Mouse (Mus musculus) heart, embryonic 10.5 days (tissue): Measurements from ENCODE around the gene Ppm1h. TPM values are rescaled to one million over a fixed set of nuclear protein-coding genes. Genes with fewer than 3 reads are reported as not detected.

Source experiments
- DNase-seq: peaks from one replicate; pipeline ENCODE4 v3.0.0-alpha.2; 2017; ENCODE audit warnings: low spot score
- H3K27ac ChIP-seq: fragments of 300-500 bp; sonication (generic); 2 replicates; pipeline ENCODE4 v1.5.1; 2016; ENCODE audit warnings: mild to moderate bottlenecking
- H3K27me3 ChIP-seq: fragments of 300-500 bp; sonication (generic); 2 replicates; pipeline ENCODE4 v1.6.1; 2016; ENCODE audit warnings: mild to moderate bottlenecking; ENCODE audit not compliant: poor library complexity, insufficient read depth, severe bottlenecking
- H3K36me3 ChIP-seq: fragments of 300-500 bp; sonication (generic); 2 replicates; pipeline ENCODE4 v1.6.1; 2016; ENCODE audit warnings: mild to moderate bottlenecking, moderate library complexity
- H3K4me1 ChIP-seq: fragments of 300-500 bp; sonication (generic); 2 replicates; pipeline ENCODE4 v1.6.1; 2016; ENCODE audit warnings: mild to moderate bottlenecking
- H3K4me3 ChIP-seq: fragments of 300-500 bp; sonication (generic); 2 replicates; pipeline ENCODE4 v1.5.1; 2016; ENCODE audit warnings: mild to moderate bottlenecking, moderate library complexity
- H3K9me3 ChIP-seq: fragments of 300-500 bp; sonication (generic); 2 replicates; pipeline ENCODE4 v1.6.1; 2016; ENCODE audit warnings: mild to moderate bottlenecking, moderate library complexity
- WGBS: fragments of 180-500 bp; shearing (Covaris S2); methylation state at CpG from one replicate; pipeline ENCODE4 v1.1.7; 2016; 5-methylcytosine and 5-hydroxymethylcytosine counted together
- polyA plus RNA-seq: library from polyadenylated mRNA; unstranded; fragments of >200 nt; fragmentation: Nextera tagmentation; extraction: Ambion mirVana; gene quantifications from 2 replicates; pipeline ENCODE4 v1.2.1, GENCODE M21; 2016

Gene Ppm1h
- polyA plus RNA-seq, 1 experiment from 2014 or later, result 2.3 TPM

DNA sequence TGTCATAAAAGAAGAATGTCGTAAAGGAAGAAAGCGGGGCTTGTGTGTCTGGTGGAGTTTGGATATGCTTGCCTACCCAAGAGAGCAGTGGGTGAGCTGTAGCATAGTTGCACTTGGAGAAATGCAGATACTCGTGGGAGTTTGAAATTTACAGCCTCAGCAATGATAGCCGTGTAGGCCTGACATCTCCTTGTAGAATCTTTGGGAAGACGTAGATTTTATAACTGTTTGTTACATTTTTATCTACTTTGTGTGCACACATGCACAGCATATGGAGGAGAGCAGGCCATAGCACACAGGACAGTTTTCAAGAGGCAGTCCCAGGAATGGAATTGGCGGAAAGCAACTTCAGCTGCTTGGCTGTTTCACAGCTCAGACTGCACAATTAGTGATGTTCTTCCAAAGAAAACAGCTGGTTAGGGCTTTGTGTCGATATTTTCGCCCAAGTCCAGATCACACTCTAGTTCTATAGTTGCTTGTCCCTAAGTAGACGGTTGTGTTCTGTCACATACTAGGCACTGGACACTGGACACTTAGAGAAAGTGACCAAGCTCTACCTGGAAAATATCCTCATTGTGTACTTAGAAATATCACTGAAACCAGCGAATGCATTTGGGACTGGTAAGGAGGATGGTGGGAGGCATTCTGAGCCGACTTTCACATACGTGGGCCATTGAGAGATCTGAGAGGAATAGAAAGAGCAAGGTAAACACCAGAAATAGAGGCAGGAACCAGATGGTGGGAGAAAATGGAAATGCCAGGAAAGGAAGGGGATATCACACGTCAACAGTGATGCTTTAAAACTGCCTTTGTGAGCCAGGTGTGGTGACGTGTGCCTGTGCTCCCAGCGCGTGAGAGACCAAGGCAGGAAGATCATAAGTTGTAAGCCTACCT, 173.0 kb downstream of the Ppm1h start:
- DNase-seq, result no peak
- Histone ChIP-seq H3K27ac (no peak overlapping the region), H3K4me3 (no peak overlapping the region), H3K9me3 (no peaks in the 10 kb centered on the region), H3K36me3 (no peaks in the 10 kb centered on the region), H3K4me1 (peaks cover 41% of the 10 kb centered on the region), H3K27me3 (no peaks in the 10 kb centered on the region)
- 84% methylated on average over 16 of the region's 16 CpGs for WGBS

DNA sequence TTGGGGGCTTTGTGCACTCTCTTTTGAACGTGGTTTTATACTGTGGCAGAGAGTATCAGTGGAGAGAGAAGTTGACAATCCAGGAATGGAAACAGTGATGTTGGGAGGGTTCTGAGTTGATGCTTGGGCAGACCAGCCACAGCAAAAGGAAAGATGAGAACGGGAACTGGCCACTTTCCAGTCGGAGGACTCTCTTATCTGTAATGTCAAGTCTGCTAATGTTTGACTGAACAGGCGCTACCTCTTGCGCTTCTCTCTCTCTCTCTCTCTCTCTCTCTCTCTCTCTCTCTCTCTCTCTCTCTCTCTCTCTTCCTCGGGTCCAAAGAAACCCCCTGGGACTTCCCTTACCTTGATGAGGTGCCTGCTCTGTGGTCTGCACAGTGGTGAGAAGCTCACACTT, 176.0 kb downstream of the Ppm1h start:
- H3K4me1 ChIP-seq, result peaks cover 44% of the 10 kb centered on the region
- DNase-seq, result no peak
- H3K27ac ChIP-seq, result peak overlapping the region; percentile 77
- peak overlapping the region; percentile 27; the same call in 1 of the 2 replicates for H3K4me3 ChIP-seq
- H3K36me3 ChIP-seq, result no peaks in the 10 kb centered on the region
- WGBS, result 21% methylated on average over 6 of the region's 6 CpGs
- H3K9me3 ChIP-seq, result no peaks in the 10 kb centered on the region
- H3K27me3 ChIP-seq, result no peaks in the 10 kb centered on the region

DNA sequence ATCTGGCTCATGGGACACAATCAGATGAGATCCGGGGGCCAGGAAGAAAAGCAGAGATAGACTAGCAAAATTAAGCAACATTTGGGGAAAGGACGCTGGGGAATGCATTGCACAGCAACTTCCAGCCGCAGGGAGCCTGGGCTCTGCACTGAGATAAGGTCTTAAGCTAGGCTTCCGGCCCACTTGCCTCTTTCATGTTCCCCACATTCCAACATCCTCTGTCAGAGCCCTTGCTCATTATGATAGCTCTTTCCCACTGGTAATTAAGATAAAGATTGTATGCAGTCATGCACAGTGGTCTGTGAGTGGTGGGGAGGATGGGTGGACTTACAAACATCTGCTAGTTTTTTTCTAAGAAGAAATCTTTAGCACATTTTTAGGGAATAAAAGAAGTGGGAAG, 176.6 kb downstream of the Ppm1h start:
- WGBS, result 11% methylated on average over 4 of the region's 4 CpGs
- DNase-seq, result peak; percentile 82
- H3K27me3 ChIP-seq, result no peaks in the 10 kb centered on the region
- peaks cover 50% of the 10 kb centered on the region for H3K4me1 ChIP-seq
- no peaks in the 10 kb centered on the region for H3K9me3 ChIP-seq
- H3K36me3 ChIP-seq, result no peaks in the 10 kb centered on the region
- peak overlapping the region; percentile 77 for H3K27ac ChIP-seq
- peak overlapping the region; percentile 27; the same call in 1 of the 2 replicates for H3K4me3 ChIP-seq

- Histone ChIP-seq H3K4me3 (no peak overlapping the region), H3K27ac (peak overlapping the region; percentile 77; the same call in 1 of the 2 replicates), H3K36me3 (no peaks in the 10 kb centered on the region), H3K4me1 (peaks cover 52% of the 10 kb centered on the region), H3K27me3 (no peaks in the 10 kb centered on the region), H3K9me3 (no peaks in the 10 kb centered on the region)
- 67% methylated on average over 17 of the region's 17 CpGs for WGBS
- no peak for DNase-seq
These were observed 177.6 kb downstream of the Ppm1h start for GRCm38 (mm10) chr10:122856040-122856764.

DNA sequence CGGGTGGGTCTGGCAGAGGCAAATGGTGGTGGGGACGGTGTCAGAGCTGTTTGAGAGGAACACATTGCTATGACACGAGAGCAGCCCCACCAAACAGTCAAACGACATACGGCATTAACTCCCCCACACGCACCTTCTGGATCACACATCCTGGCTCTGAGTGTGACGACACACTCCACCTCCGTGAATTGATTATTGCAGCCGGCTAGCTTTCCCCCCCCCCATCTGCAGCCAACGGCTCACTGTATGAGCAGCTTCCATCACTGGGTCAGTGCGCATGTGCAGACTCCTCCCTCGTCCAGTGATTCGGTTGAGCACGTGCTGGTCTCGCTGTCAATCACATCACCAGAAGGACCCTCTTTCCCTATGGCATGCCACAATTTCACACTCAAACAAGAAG, 178.6 kb downstream of the Ppm1h start:
- Histone ChIP-seq H3K36me3 (no peaks in the 10 kb centered on the region), H3K9me3 (no peaks in the 10 kb centered on the region), H3K27ac (no peak overlapping the region), H3K4me3 (no peak overlapping the region), H3K27me3 (no peaks in the 10 kb centered on the region), H3K4me1 (peaks cover 52% of the 10 kb centered on the region)
- no peak for DNase-seq
- 90% methylated on average over 15 of the region's 15 CpGs for WGBS

- Histone ChIP-seq H3K4me1 (peaks cover 50% of the 10 kb centered on the region), H3K27me3 (no peaks in the 10 kb centered on the region), H3K4me3 (no peak overlapping the region), H3K9me3 (no peaks in the 10 kb centered on the region), H3K36me3 (no peaks in the 10 kb centered on the region), H3K27ac (peak overlapping the region; percentile 83)
- DNase-seq, result no peak
- WGBS, result 54% methylated on average over 8 of the region's 8 CpGs
These were observed 180.5 kb downstream of the Ppm1h start for GRCm38 (mm10) chr10:122858904-122859641.

DNA sequence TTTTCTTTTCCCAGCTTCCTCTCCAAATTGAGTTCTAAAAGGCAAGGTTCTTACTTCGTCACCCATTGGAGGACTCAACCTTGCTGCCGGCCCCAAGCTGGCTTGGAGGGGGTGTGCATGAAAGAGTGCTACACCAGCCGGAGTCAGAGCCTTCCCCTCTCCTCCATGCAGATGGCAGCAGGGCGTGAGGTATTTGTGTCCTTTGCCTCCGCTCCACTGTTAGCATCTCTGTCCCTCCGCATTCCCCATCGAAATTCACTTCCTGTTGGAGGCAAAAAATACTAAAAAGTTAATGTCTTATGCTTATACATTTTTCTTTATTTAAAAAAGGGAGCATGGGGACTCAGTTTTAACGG, 181.1 kb downstream of the Ppm1h start:
- H3K27ac ChIP-seq, result peak overlapping the region; percentile 83

DNA sequence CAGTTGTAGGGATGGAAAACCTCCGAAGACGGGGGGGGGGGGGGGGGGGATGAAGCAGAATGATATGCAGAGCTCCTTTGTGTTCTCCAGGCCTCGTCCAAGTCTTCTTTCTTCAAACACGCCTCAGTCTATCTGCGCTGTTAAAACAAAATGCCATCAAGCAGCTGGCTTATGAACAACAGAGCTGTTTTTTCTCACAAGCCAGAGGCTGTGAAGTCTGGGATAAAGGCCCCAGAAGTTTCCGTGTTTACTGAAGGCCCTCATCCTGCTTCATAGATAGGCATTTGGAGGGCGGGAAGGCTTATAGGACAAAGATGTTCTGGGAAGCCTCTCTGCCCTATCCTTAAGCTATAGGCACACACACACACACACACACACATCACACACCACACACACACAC, 181.5 kb downstream of the Ppm1h start:
- Histone ChIP-seq H3K27me3 (no peaks in the 10 kb centered on the region), H3K27ac (peak overlapping the region; percentile 83; the same call in 1 of the 2 replicates), H3K4me3 (no peak overlapping the region), H3K36me3 (no peaks in the 10 kb centered on the region), H3K9me3 (no peaks in the 10 kb centered on the region), H3K4me1 (peaks cover 40% of the 10 kb centered on the region)
- WGBS, result 47% methylated on average over 6 of the region's 7 CpGs
- no peak for DNase-seq

More for the DNA sequence above, 181.1 kb downstream of the Ppm1h start:
- Histone ChIP-seq H3K27me3 (no peaks in the 10 kb centered on the region), H3K4me3 (no peak overlapping the region), H3K9me3 (no peaks in the 10 kb centered on the region), H3K4me1 (peaks cover 45% of the 10 kb centered on the region), H3K36me3 (no peaks in the 10 kb centered on the region)
- DNase-seq, result no peak
- WGBS, result 53% methylated on average over 8 of the region's 8 CpGs

- Histone ChIP-seq H3K9me3 (no peaks in the 10 kb centered on the region), H3K4me1 (peaks cover 23% of the 10 kb centered on the region), H3K36me3 (no peaks in the 10 kb centered on the region), H3K27me3 (no peaks in the 10 kb centered on the region), H3K27ac (no peak overlapping the region), H3K4me3 (no peak overlapping the region)
- DNase-seq, result no peak
- WGBS, result 89% methylated on average over 18 of the region's 18 CpGs
These were observed 183.3 kb downstream of the Ppm1h start for GRCm38 (mm10) chr10:122861696-122862385.

DNA sequence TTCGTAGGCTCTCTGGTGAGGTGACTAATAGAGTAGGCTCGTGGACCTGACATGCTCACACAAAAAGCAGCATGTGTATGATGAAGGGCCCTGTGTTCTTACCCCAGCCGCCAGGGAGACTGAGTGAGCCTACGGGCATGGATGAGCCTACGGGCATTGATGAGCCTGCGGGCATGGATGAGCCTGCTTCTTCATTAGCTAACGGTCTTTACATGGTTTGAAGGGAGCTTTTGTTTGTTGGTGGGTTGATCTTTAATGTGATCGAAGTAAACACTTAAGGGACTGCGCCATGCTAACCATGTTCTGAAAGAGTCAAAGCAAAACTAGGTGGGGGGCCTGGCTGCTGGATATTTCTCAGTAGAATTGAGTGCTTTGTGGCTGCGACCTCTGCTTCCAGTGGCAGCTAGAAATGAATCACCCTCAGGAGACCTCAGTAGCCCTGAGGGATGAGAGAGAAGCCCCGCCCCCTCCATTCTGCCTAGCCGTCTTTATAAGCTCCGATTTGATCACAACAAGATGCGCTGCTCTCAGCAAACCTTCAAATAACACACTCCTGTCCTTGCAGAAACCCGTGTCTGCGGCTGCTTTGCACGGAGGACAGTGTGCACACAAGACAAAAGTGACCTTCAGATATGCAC, 183.9 kb downstream of the Ppm1h start:
- no peaks in the 10 kb centered on the region for H3K36me3 ChIP-seq
- no peak overlapping the region for H3K4me3 ChIP-seq
- no peaks in the 10 kb centered on the region for H3K9me3 ChIP-seq
- 83% methylated on average over 17 of the region's 17 CpGs for WGBS
- peaks cover 18% of the 10 kb centered on the region for H3K4me1 ChIP-seq
- H3K27me3 ChIP-seq, result no peaks in the 10 kb centered on the region
- DNase-seq, result no peak
- H3K27ac ChIP-seq, result no peak overlapping the region; the same call in 1 of the 2 replicates

- Histone ChIP-seq H3K27me3 (no peaks in the 10 kb centered on the region), H3K4me3 (no peak overlapping the region), H3K9me3 (no peaks in the 10 kb centered on the region), H3K36me3 (no peaks in the 10 kb centered on the region), H3K27ac (peak overlapping the region; percentile 83), H3K4me1 (peaks cover 16% of the 10 kb centered on the region)
- WGBS, result 43% methylated on average over 8 of the region's 8 CpGs
- no peak for DNase-seq
These were observed 191.4 kb downstream of the Ppm1h start for GRCm38 (mm10) chr10:122869865-122870503.
